Mouse (Mus musculus): ENCODE measurements around the gene Tmem106c.

DNA sequence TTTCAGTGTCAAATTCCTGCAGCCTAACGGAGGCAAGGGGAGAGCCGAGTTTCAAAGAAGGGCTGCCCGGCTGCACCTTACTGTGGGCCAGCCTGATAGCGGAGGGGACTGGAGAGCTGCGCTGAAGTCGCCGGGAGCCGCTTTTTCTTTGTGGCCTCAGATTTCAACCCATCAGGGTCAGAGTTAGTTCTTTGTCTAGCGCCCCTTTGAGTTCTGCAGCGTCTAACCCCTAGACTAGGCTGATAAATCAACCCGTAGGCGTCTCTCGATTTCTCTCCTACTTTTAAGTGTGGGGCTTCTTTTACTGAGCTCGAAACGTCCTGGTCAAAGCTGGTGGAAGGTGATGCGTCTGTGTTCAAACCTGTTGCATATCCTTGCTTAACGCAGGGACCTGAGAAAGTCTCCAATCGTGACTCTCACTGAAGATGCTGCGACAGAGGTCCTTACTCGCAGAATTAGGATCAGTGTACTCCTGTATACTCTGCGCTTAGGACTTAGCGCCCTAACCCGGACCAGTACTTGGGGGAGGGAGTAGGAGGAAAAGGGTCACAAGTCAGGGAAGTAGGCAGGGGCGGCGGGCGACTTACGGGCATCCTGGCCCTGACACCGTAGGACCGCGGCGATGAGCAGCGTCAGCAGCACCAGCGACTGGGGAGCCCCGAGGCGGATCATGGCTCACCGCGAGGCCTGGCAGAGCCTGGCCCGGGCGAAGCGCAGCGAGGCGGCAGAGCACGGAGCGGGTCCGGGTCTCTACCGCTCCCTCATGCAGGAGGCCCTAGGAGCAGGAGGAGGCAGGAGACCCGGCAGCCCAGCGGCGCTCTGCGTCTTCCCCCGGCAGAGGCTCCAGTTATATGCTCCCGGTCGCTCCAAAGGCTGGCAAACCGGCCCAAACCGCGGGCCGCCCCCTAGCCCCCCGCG is 40.1 kb downstream of the Tmem106c start, which contains the start of gene Col2a1:
- TF ChIP-seq CTCF (IDR thresholded peaks at IDR 0.05) (no peak), EP300 (IDR thresholded peaks at IDR 0.05) (no peak)

Measured in lung, postnatal 0 days (tissue).